Mouse (Mus musculus): ENCODE measurements around the gene Osbpl11.

The Osbpl11 gene

DNA sequence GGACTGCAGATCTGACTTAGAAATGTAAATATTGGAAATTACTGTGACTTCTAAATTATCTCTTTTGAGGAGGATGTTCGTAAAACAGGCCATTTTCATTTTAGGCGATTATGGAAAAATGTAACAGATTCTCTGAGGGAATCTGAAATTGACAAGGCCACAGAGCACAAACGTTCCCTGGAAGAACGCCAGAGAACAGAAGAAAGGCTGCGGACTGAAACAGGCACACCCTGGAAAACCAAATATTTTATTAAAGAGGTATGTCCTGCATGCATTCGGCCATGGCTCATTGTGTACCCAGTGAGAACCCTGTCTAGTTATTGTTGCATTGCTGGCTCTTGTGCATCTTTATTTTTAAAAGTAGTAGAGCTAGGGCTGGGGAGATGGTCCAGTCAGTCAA is 51.3 kb downstream of the Osbpl11 start:
- in situ Hi-C loops (cut with MboI, MseI) = no loop called here

DNA sequence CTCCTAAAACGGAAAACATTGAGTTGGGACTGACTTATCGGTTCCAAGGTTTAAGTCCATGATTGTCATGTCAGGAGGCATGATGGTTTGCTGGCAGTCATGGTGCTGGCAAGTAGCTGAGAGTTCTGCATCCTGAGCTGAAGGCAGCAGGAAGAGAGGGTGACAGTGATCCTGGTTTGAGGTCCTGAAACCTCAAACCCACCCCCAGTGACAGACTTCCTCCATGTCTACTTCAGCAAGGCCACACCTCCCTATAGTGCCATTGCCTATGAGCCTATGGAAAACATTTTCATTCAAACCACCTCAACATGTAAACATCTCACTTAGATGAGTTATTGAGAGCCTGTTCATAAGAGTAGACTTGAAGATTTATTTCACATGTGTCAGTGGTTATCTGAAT is 54.4 kb downstream of the Osbpl11 start:
- in situ Hi-C loops (cut with MboI, MseI) = no loop called here

DNA sequence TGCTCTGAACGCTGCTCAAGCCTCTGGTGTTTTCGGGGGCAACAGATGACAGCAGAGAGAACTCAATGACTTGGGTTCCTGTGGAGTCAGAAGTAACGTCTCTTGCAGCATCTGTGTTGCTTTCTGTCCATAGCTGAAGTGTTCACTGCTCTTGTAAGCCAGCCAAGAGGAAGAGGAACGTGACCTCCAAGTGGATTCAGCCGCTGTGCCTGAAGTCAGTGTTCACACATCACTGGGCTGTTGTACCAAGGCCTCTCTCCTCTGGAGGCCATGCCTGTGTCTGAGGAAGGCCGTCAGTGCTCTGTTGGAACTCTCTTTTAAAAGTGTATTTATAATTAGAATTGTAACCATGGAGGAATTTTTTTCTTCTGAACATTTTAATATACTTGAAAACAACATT is 57.2 kb downstream of the Osbpl11 start:
- in situ Hi-C loops (cut with MboI, MseI) = no loop called here

DNA sequence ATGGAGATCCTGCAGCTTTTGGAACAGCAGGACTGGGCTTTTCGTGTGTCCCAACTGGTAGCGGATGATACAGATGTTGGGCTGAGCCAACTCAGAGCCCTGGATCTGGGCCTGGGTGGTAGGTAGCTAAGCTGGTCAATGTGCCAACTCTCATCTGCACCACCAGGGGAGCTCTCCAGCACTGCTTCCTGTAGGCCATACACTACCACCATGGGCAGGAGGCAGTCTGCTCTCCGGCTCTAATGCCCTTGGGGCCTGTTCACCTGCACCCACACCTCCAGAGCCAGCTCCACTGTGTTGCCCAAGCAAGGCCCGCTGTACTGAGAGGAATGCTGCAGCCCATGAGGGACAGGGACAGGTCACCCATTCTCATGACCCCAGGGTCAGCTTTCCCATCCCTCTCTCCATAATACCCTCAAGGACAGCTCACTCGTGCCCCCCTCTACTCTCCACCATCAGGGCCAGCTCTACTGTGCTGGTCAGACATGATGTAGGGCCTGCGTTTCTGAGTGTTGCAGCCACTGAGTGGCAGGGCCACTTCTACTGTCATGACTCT is 59.3 kb downstream of the Osbpl11 start:
- in situ Hi-C loops (cut with MboI, MseI) = no loop called here

DNA sequence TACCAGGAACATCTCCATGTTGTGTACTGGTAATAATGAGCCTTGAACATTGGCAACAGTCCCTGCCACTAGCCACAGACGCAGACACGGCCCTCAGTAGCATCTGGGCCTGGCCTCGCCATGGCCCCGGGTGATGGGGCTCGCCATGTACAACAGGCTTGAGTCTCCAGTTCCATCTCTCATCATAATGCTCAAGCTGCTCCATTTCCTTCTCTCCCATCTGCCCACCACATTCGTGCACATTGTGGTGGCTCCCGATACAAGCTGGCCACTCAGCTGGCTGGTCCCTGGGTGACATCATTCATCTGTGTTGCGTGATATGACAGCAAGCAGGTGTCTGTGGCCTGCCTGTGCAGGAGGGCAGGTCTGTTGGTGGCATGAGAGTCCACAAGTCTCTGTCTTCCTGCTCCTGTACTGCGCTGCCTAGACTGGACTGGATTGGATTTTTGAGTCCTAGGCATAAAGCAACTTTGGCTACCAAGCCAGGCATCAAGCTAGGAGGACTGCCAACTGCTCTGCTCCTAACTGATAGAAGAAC is 60.1 kb downstream of the Osbpl11 start:
- in situ Hi-C loops (cut with MboI, MseI) = loop anchor here (5.0 kb wide), 1 partner anchor 53 kb away; no protein-coding TSS in a partner anchor

DNA sequence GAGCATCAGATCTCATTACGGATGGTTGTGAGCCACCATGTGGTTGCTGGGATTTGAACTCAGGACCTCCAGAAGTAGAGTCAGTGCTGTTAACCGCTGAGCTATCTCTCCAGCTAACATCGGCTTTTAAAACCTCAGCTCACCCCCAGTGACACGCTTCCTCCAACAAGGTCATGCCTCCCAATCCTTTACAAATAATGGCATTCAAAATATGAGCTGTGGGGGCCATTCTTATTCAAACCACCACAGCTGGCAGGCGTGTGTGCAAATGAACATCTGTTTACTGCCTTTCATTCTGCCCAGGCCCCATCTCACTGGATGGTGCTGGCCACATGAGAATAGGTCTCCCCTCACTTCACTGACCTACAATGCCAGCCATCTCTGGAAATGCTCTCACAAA is 61.7 kb downstream of the Osbpl11 start:
- in situ Hi-C loops (cut with MboI, MseI) = loop anchor here (5.0 kb wide), 1 partner anchor 54 kb away; no protein-coding TSS in a partner anchor

DNA sequence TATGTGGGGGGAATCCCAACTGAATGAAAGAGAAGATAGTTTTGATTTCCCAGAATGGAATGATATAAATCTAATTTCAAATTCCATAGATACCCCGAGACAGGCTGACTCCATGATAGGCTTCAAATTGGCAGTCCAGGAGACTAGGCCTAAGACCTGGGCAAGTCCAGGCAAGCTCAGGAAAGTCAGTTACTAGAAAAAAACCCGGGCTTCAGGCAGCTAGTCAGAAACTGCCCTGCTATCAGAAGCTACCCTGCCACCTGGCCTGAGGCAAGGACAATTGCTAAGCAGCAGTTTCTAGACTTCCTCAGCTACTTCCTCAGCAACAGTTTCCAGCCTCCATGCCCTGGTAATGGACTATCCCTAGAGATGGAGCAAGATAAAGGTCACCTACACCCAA is 62.1 kb downstream of the Osbpl11 start:
- in situ Hi-C loops (cut with MboI, MseI) = loop anchor here (5.0 kb wide), 1 partner anchor 55 kb away; no protein-coding TSS in a partner anchor

DNA sequence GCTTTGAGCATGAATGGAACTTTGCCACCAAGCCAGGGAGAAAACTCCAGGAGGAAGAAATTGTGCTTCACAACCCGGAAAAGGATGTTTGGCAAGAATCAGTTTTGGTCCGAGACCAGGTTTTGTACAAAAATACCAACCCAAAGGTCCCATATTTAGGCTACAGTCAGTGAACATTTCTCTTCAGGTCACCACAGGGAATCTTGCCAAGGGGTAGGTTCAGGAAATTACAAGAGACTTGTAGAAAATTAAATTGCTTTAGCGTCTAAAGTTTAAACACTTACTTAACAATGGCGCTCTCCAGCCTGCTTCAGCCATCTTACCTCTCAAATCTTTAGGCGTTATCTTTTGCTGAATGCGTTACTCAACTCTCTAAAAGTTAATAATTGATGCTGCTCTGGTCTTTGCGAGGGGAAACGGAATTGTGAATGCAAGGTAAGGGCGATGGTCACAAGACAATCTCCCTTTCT is 65.8 kb downstream of the Osbpl11 start:
- in situ Hi-C loops (cut with MboI, MseI) = no loop called here

DNA sequence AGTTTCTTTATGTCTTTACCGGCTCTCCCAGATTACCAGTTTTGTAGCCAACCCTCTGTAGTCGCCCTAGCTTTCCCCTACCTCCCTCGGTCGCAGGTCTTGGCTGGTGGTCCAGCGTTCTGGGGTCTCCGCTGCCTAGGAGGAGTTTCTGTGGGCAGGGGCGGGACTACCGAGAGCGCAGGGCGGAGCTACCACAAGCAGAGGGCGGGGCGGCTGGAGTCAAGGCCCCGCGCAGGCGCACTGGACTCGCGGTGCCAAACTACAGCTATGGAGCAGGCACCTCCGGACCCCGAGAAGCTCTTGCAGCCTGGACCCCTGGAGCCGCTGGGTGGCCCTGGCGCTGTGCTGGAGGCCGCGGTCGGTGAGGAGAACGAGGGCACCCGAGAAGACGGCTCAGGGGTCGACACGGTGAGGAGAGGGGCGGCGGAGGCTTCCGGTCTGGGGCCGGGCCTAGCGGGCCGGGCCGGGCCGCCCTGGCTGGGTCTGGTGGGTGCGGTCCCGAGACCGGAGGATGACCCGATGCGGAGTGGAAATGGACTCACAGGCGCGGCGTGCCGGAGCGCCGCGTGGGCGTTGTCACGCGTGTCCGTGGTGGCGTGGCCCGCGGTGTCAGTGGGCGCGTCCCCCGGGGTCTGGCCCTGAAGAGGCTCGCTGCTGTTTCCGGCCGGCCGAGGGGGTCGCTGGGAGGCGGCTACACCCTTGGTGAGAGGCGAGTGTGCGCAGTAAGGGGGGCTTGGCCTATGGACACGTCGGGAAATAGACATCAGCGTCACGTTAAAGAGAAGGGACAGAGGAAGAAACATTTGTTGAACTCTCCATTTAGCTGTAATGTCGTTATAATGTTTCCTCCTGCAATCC is 66.6 kb downstream of the Osbpl11 start, which contains the start of gene Snx4:
Gene Snx4 (plus strand): TSS at position 249 of the 858 bp plus-strand sequence.
- in situ Hi-C loops (cut with MboI, MseI) = no loop called here

DNA sequence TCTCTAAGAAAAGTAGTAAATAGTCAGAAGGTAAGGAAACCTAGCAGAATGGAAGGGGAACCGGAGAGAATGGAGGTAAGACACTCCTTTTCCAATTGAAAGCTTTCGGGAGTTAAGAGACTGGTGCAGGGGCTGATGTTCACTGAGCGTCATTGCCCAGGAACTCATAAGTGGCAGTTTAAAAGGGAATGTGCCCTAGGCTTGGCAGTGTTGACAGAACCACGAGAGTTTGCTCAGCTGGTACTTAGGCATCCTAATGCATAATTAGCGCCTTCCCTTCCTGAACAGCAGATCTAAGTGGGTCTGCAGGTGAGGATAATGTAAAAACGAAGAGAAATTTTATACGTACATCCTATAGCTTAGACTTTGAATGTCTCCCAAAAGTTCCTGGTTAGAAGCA is 70.7 kb downstream of the Osbpl11 start:
- in situ Hi-C loops (cut with MboI, MseI) = no loop called here

DNA sequence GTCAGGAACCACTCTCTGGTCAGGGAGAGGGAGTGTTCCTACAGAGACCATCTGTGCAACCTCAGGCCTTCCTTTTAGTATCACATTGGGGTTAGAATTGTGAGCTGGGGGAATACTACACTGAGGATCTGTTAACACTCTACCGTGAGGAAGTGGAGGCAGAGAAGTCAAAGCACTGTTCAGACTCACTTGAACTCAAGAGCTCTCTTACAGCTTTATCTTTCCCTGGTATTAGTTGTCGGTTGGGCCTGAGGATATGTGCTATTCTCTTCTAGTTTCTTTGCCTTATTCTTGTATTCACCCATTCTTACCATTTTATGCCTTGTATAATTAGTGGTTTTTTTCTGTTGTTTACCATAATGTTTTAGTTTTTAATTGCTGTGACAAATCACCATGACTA is 73.7 kb downstream of the Osbpl11 start:
- in situ Hi-C loops (cut with MboI, MseI) = no loop called here

DNA sequence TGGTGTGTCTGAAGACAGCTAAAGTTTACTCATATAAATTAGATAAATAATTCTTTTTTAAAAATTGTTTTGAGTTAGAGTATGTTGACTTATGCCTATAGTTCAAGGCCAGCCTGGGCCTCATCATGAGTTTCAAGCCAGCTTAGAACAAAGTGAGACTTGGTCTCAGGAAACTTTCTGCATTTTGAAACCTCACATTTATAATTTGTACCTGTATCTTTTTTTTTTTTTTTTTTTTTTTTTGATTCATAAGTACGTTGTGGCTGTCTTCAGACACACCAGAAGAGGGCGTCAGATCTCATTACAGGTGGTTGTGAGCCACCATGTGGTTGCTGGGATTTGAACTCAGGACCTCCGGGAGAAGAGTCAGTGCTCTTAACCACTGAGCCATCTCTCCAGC is 75.0 kb downstream of the Osbpl11 start:
- in situ Hi-C loops (cut with MboI, MseI) = no loop called here

DNA sequence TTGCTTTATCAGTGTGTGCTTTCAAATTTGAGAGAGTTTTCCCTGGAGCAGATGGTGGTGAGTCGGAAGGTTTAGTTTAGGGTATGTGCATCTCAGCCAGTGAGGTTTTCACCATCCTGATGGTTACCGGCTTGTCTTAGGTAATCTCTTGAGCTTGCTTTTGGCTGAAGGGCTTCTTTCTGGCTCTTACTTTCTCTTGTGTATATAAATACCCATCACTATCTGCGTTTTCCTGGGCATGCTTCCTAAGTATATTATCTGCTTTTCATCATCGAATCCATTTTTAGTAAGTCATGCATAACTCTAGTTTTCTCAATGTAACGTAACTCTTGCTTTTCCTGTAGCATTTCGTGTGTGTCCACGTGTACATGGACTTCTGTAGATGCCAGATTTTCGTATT is 76.0 kb downstream of the Osbpl11 start:
- in situ Hi-C loops (cut with MboI, MseI) = no loop called here

DNA sequence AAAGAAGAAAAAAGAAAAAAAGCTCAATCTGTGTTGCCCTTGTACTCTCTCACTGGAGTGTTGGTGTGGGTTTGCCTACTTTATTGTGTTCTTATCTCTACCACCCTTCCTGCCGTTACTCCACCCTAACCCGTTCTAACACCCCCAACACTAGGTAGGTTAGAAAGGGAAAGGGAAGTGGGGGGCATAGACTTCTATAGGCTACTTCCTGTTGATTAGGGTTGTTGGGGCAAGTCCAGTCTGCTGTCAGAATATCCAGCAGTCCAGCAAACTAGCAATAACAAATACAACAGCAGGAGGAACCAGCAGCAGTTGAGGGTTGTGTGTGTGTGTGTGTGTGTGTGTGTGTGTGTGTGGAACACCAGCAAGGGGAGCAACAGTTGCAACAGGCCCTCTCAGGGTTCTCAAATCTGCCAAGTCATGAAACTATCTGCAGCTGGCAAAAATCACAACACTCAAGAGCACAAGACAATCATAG is 76.8 kb downstream of the Osbpl11 start:
- in situ Hi-C loops (cut with MboI, MseI) = no loop called here

DNA sequence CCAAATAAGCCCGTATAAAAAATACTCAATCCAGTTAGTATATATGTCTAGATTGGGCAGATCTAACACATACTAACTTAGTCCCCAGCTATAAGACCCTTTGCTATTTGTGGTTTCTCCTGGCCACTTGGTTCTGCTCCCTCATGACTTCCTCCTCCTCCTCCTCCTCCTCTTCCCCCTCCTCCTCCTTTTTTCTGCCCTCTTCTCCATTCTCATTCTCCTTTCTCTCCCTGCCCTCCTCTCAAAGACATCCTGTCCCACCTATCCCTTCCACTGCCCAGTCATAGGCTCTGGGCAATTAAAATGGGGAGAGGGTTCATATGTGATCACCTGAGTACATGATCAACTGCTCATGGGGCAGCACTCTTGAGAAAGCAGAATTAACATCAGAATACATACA is 77.2 kb downstream of the Osbpl11 start:
- in situ Hi-C loops (cut with MboI, MseI) = no loop called here

DNA sequence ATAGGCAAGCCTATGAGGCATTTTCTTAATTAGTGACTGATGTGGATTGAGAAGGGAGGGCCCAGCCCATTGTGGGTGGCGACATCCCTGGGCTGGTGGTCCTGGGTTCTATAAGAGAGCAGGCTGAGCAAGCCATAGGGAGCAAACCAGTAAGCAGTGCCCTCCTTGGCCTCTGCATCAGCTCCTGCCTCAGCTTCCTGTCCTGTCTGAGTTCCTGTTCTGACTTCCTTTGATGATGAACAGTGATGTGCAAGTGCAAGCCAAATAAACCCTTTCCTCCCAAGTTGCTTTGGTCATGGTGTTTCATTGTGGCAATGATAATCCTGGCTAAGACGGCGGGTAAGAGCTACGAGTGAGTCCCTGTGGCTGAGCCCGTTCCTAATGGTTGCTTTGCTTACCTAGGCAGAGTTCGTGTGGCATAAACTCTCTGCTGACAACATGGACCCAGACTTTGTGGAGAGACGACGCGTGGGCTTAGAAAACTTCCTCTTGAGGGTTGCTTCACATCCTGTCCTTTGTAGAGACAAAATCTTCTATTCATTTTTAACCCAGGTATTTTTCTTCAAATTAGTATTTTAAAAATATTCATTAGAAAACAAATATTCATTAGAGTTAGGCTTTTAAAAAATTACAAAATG is 82.9 kb downstream of the Osbpl11 start:
- in situ Hi-C loops (cut with MboI, MseI) = no loop called here

DNA sequence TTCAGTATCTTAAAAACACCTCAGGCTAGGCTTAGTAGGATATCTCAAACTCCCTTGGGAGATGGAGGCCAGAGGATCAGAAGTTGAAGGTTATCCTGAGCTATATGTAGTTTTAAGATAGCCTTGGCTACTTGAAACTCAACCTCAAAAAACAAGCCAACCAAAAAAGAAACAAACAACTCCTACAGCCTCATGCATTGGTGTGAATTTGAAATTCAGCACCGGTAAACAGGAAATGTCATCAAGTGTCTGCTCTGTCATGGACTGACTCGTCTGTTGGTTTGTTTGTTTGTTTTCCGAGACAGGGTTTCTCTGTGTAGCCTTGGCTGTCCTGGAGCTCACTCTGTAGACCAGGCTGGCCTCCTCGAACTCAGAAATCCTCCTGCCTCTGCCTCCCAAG is 87.0 kb downstream of the Osbpl11 start:
- in situ Hi-C loops (cut with MboI, MseI) = no loop called here

DNA sequence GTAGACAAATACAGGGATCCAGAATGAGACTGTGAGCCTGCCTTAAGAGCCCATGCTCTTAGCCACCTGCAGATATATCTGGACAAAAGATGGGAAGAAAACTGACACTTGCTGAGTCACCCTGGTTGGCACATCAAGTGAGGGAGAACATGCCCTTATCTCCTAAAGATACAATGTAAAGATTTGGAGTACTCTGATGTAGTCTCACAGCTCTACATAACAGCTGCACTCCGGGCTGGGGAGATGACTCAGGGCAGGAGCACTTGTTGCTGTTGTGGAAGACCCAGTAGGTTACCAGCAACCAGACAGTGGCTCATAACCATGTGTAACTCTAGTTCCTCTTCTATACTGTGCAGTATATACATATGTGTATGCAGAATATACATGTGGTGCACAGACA is 98.2 kb downstream of the Osbpl11 start:
- in situ Hi-C loops (cut with MboI, MseI) = no loop called here

DNA sequence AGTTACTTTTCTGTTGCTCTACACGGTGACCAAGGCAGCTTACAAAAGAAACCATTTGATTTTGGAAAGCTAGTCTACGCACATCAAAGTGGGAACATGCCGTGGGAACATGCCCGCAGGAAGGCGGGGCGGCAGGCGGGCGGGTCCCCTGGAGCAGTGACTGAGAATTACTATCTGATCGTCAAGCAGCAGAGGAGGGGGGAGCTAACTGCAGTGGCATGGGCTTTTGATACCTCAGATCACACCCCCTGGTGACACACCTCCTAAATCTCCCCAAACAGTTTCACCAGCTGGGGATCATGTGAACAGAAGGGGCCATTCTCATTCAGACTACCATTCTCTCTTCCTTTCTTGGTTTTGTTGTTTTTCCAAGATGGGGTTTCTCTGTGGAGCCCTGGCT is 103.7 kb downstream of the Osbpl11 start:
- in situ Hi-C loops (cut with MboI, MseI) = no loop called here

DNA sequence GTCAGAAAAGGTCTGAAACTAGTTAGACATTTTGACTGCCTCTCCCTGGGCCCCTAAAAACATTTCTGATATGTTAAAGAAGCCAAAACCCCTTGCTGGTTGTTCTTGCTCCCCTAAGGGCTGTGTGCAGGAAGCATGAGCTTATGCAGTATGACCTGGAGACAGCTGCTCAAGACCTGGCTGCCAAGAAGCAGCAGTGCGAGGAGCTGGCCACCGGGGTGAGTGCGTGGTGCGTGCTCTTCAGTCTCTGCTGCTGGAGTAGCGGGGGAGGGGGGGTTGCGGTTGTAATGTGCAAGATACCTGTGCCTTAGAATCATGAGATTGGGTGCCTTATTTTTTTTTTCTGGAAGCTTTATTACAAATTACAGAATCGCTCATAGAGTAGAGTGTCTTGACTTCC is 105.1 kb downstream of the Osbpl11 start:
- in situ Hi-C loops (cut with MboI, MseI) = no loop called here

DNA sequence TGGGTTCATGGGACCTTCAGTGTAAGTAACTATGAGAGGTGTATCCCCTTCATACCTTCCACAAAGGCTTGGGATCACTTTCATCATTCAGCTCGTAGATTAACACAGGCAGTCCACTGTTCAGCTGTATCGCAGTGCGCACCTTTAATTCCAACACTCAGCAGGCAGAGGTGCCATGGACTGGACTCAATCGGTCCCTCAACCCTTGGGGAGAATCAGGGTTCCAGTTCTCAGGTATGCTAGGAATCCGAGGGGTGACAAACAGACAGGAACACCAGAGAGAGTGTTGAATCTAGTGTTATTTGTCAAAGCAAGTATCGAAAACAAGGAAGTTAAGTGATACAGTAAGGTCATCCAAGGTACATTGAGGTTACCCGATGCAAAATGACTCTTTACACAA is 107.4 kb downstream of the Osbpl11 start:
- in situ Hi-C loops (cut with MboI, MseI) = no loop called here

Measured in T-helper 2 cell (primary cell).